Comparison of ENCODE assay signal across 8 mouse cellular contexts in the genomic region with DNA sequence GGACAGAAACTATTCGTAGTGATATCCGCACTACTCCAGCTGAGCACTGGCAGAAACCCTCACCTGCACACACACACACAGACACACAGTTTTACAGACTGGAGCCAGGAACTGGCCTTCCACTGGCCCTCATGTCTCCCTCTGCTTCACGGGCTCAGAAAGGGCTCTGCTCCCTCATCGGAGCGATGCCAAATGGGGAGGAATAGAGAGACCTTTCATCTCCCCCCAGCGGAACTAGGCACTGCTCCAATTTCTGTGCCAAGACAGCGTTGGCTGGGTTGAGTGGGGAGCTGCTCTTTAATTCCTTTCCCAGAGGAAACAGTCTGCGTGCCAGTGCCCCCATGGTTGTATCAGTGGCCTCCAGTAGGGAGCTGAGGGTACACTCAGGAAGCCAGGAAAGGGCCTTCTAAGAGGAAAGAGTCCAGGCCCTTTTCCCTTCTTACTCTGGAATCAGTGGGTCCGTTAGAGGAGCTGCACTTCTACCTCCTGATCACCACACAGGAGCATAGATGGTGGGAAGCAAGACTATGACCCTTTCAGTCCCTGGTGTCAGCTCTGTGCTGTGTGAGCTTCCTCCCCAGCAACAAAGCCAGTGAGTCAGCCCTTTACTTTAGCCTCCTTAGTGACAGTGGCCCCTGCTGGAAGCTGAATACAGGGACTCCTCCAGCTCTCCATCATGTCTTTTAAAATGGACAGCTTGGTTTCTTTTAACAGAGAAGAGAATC.
A peak's percentile ranks its signal among the peaks of the same experiment; 100 is the strongest.
DNase-seq lines count a peak whose midpoint lies in the region; ATAC-seq lines count a peak whose summit lies in the region.

No protein-coding gene starts in this region.

- no peak for ATAC-seq in heart, embryonic 12.5 days (ENCODE audit: insufficient number of reproducible peaks, low FRiP score)
- no peak for ATAC-seq in midbrain, embryonic 11.5 days (ENCODE audit: low FRiP score)
- no peak for ATAC-seq in erythroblast, adult 5-6 weeks (replicated peaks; ENCODE audit: low FRiP score, poor library complexity, severe bottlenecking)

- H3K27ac ChIP-seq in heart, embryonic 12.5 days (ENCODE audit: poor library complexity, severe bottlenecking), result peak overlapping the region; percentile 27; the same call in 1 of the 2 replicates
- no peak overlapping the region for H3K27ac ChIP-seq in midbrain, embryonic 11.5 days (ENCODE audit: low read depth, low read length)

- no peak overlapping the region for H3K9ac ChIP-seq in heart, embryonic 12.5 days
- H3K9ac ChIP-seq in midbrain, embryonic 11.5 days (ENCODE audit: low read length), result peak overlapping the region; percentile 30; the same call in 1 of the 2 replicates

- H3K9me3 ChIP-seq in heart, embryonic 12.5 days (replicated peaks), result no peaks in the 10 kb centered on the region
- H3K9me3 ChIP-seq in midbrain, embryonic 11.5 days (ENCODE audit: control insufficient read depth, low read length), result no peaks in the 10 kb centered on the region

- no peak overlapping the region for H3K4me3 ChIP-seq in heart, embryonic 12.5 days
- no peak overlapping the region for H3K4me3 ChIP-seq in midbrain, embryonic 11.5 days (ENCODE audit: low read depth, low read length)

- WGBS in heart, embryonic 12.5 days, result 63% methylated on average over 9 of the region's 9 CpGs
- WGBS in midbrain, embryonic 11.5 days, result 87% methylated on average over 9 of the region's 9 CpGs

- peaks cover 9% of the 10 kb centered on the region for H3K4me1 ChIP-seq in heart, embryonic 12.5 days (replicated peaks)
- H3K4me1 ChIP-seq in midbrain, embryonic 11.5 days (ENCODE audit: control insufficient read depth, insufficient read depth, low read length), result no peaks in the 10 kb centered on the region

- no peak overlapping the region for H3K4me2 ChIP-seq in heart, embryonic 12.5 days
- H3K4me2 ChIP-seq in midbrain, embryonic 11.5 days, result no peak overlapping the region

- no peaks in the 10 kb centered on the region for H3K27me3 ChIP-seq in heart, embryonic 12.5 days (replicated peaks)
- H3K27me3 ChIP-seq in midbrain, embryonic 11.5 days (ENCODE audit: control insufficient read depth, insufficient read depth, low read length), result no peaks in the 10 kb centered on the region

- peak; percentile 24 for DNase-seq in testis, postnatal 14 days (ENCODE audit: low spot score)
- DNase-seq in testis, postnatal 10 days (ENCODE audit: low spot score), result no peak
- peak; percentile 86 to 93 for DNase-seq in cerebellum, postnatal 10 days
- DNase-seq in layer of hippocampus, adult 9-11 months, result peak; percentile 87
- no peak for DNase-seq in midbrain, embryonic 11.5 days (ENCODE audit: low spot score, missing footprints)
- no peak for DNase-seq in urinary bladder, postnatal 10 days (ENCODE audit: low spot score)

- no peaks in the 10 kb centered on the region for H3K36me3 ChIP-seq in heart, embryonic 12.5 days
- H3K36me3 ChIP-seq in midbrain, embryonic 11.5 days (ENCODE audit: control insufficient read depth, insufficient read depth, low read length), result no peaks in the 10 kb centered on the region

Comparison
In these comparisons a context has a peak if more than half of its experiments do, and no peak if none do; other contexts are left out.
1. DNase-seq: peak in testis, postnatal 14 days (single experiment), cerebellum, postnatal 10 days (2 of 2) and layer of hippocampus, adult 9-11 months (single experiment); none in testis, postnatal 10 days (single experiment), midbrain, embryonic 11.5 days (single experiment) and urinary bladder, postnatal 10 days (single experiment).